ENCODE assay signal across 30 mouse cellular contexts in genomic region chr10:36627952-36628351, GRCm38 (mm10).
DNase-seq lines count a peak whose midpoint lies in the region; ATAC-seq lines count a peak whose summit lies in the region.
"Had no signal": no experiment of that assay in that cellular context is flagged by ENCODE, and none has a peak within 500 bp of the region (broad histone marks: within the 10 kb centered on the region; RNA-seq: fewer than 3 reads in every experiment).

No protein-coding gene starts in this region.

- H3K9me3 ChIP-seq in heart, embryonic 10.5 days, result no peaks in the 10 kb centered on the region
- H3K9me3 ChIP-seq in heart, embryonic 16.5 days (replicated peaks; ENCODE audit: control insufficient read depth, low read length), result no peaks in the 10 kb centered on the region
- H3K9me3 ChIP-seq: embryonic facial prominence, embryonic 13.5 days; heart, embryonic 13.5 days; neural tube, embryonic 15.5 days had no signal

- no peak overlapping the region for H3K27ac ChIP-seq in heart, embryonic 10.5 days
- no peak overlapping the region for H3K27ac ChIP-seq in heart, embryonic 16.5 days (ENCODE audit: low read length)
- H3K27ac ChIP-seq: embryonic facial prominence, embryonic 13.5 days; heart, embryonic 13.5 days; layer of hippocampus, adult 2 months; liver, embryonic 14.5 days; macrophage; neural tube, embryonic 15.5 days had no signal

- H3K4me1 ChIP-seq in heart, embryonic 10.5 days, result no peaks in the 10 kb centered on the region
- H3K4me1 ChIP-seq in heart, embryonic 16.5 days (ENCODE audit: control insufficient read depth, insufficient read depth, low read length), result no peaks in the 10 kb centered on the region
- H3K4me1 ChIP-seq: embryonic facial prominence, embryonic 13.5 days; neural tube, embryonic 15.5 days had no signal

- no peaks in the 10 kb centered on the region for H3K27me3 ChIP-seq in heart, embryonic 10.5 days (ENCODE audit: insufficient read depth, poor library complexity, severe bottlenecking)
- H3K27me3 ChIP-seq in heart, embryonic 16.5 days (ENCODE audit: control insufficient read depth, insufficient read depth, low read length), result no peaks in the 10 kb centered on the region
- H3K27me3 ChIP-seq: embryonic facial prominence, embryonic 13.5 days; heart, embryonic 13.5 days; neural tube, embryonic 15.5 days had no signal

- H3K4me2 ChIP-seq in heart, embryonic 16.5 days (ENCODE audit: low read depth, low read length), result no peak overlapping the region
- H3K4me2 ChIP-seq: embryonic facial prominence, embryonic 13.5 days; heart, embryonic 13.5 days; neural tube, embryonic 15.5 days had no signal

- ATAC-seq in heart, embryonic 16.5 days (replicated peaks; ENCODE audit: extremely low read depth, insufficient read depth, low FRiP score), result peak; percentile 45; the same call in 1 of the 2 replicates
- no peak for ATAC-seq in erythroblast, adult 5-6 weeks (replicated peaks; ENCODE audit: low FRiP score, poor library complexity, severe bottlenecking)
- ATAC-seq: forebrain, embryonic 16.5 days; hindbrain, embryonic 16.5 days had no signal

- 78% methylated on average over 4 of the region's 4 CpGs for WGBS in heart, embryonic 10.5 days
- 56% methylated on average over 4 of the region's 4 CpGs for WGBS in heart, embryonic 16.5 days

- no peaks in the 10 kb centered on the region for H3K36me3 ChIP-seq in heart, embryonic 10.5 days
- no peaks in the 10 kb centered on the region for H3K36me3 ChIP-seq in heart, embryonic 16.5 days (ENCODE audit: control insufficient read depth, insufficient read depth)
- H3K36me3 ChIP-seq: embryonic facial prominence, embryonic 13.5 days; heart, embryonic 13.5 days; neural tube, embryonic 15.5 days had no signal

- no peak overlapping the region for H3K4me3 ChIP-seq in heart, embryonic 10.5 days
- H3K4me3 ChIP-seq in heart, embryonic 16.5 days (ENCODE audit: low read length), result no peak overlapping the region
- H3K4me3 ChIP-seq: embryonic facial prominence, embryonic 13.5 days; erythroblast, embryonic 14.5 days; heart, embryonic 13.5 days; layer of hippocampus, adult 2 months; neural tube, embryonic 15.5 days had no signal

- no peak overlapping the region for H3K9ac ChIP-seq in heart, embryonic 16.5 days (ENCODE audit: low read length)
- H3K9ac ChIP-seq: embryonic facial prominence, embryonic 13.5 days; heart, embryonic 13.5 days; liver, embryonic 14.5 days; neural tube, embryonic 15.5 days had no signal

- peak; percentile 97 for DNase-seq in heart, adult 11 months
- DNase-seq in heart, embryonic 10.5 days (ENCODE audit: low spot score), result no peak
- DNase-seq in gastrocnemius, postnatal 25 days, result peak; percentile 11
- DNase-seq in heart, postnatal 4 days, result peak; percentile 10
- DNase-seq in kidney, adult 18-20 months, result no peak
- DNase-seq: adrenal gland, postnatal 25 days; B cell, adult 2 months; cerebellum, adult 18-20 months; cerebellum, postnatal 10 days; kidney, adult 2 months; kidney, postnatal 36 days; liver; lung, adult 2 months; lung, postnatal 10 days; midbrain, embryonic 14.5 days; retina, postnatal 1 day; right cerebral cortex, postnatal 14 days; spleen, adult 18-20 months; thymus, postnatal 25 days had no signal

Comparison
In these comparisons a context has a peak if more than half of its experiments do, and no peak if none do; other contexts are left out.
1. DNase-seq: peak in heart, adult 11 months (single experiment), gastrocnemius, postnatal 25 days (single experiment) and heart, postnatal 4 days (single experiment); none in heart, embryonic 10.5 days (single experiment) and kidney, adult 18-20 months (single experiment).